Mouse (Mus musculus) testis, adult 2 months (tissue): ENCODE results near the gene Tubgcp2.

Source experiments
- CTCF ChIP-seq: fragments of 200-500 bp; IDR thresholded peaks from 2 replicates; pipeline ENCODE4 v1.5.1; 2012; ENCODE audit warnings: low read depth, mild to moderate bottlenecking, inconsistent platforms, low read length, moderate library complexity; ENCODE audit not compliant: control insufficient read depth, insufficient read depth, insufficient replicate concordance
- POLR2A ChIP-seq: fragments of 200-500 bp; IDR thresholded peaks from 2 replicates; pipeline ENCODE4 v1.6.1; 2012; ENCODE audit warnings: low read depth, mild to moderate bottlenecking, inconsistent platforms, low read length, moderate library complexity; ENCODE audit not compliant: control insufficient read depth

DNA sequence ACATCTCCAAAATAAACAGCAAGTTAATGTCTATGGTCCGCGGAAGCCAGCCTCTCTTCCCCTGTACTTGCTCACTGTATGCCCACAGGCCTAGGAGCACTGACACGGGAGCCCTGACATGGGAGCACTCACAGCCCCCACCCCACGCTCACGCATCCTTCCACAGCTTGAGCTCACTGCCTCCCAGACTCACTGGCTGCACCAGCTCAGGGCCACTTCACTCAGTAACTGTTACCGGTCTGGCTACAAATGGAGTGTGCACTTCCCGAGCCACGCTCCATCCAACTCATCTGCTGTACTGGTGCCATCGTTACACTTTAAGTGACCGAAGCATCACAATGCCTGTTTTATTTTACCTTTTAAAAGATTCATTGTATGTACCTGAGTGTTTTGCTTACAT lies 4.1 kb downstream of the Tubgcp2 start:
- TF ChIP-seq CTCF = no peak
- TF ChIP-seq POLR2A = no peak
